Mouse (Mus musculus): Measurements from ENCODE around the gene Insm1. TPM values are rescaled to one million over a fixed set of nuclear protein-coding genes. Genes with fewer than 3 reads are reported as not detected.

Gene Insm1
- polyA plus RNA-seq, 1 experiment, result 9.9 TPM

- no peak overlapping the region for H3K27ac ChIP-seq (ENCODE audit: control insufficient read depth, insufficient read depth, low read length)
- TF ChIP-seq POLR2A (IDR thresholded peaks at IDR 0.05; ENCODE audit: control insufficient read depth, extremely low read depth, insufficient read depth, low read length, poor library complexity) (no peak), CTCF (IDR thresholded peaks at IDR 0.05; ENCODE audit: borderline replicate concordance, control insufficient read depth, extremely low read depth, insufficient read depth, low read length, poor library complexity) (no peak)
- 98% methylated on average over 2 of the region's 2 CpGs for WGBS
- DNase-seq, result no peak
- H3K36me3 ChIP-seq (ENCODE audit: control insufficient read depth, insufficient read depth, low read length), result no peaks in the 10 kb centered on the region; the same call in 1 of the 2 replicates
- H3K27me3 ChIP-seq (ENCODE audit: control insufficient read depth, insufficient read depth, low read length), result no peaks in the 10 kb centered on the region
- H3K4me1 ChIP-seq (replicated peaks; ENCODE audit: control insufficient read depth, insufficient read depth, low read length), result no peaks in the 10 kb centered on the region
- no peak overlapping the region for H3K4me3 ChIP-seq (ENCODE audit: control insufficient read depth, insufficient read depth, low read length)
Measured at GRCm38 (mm10) chr2:146244049-146244448, 22.3 kb downstream of the Insm1 start.

GRCm38 (mm10) chr2:146245401-146245800, 23.7 kb downstream of the Insm1 start:
- Histone ChIP-seq H3K4me1 (replicated peaks; ENCODE audit: control insufficient read depth, insufficient read depth, low read length) (no peaks in the 10 kb centered on the region), H3K27ac (ENCODE audit: control insufficient read depth, insufficient read depth, low read length) (no peak overlapping the region), H3K4me3 (ENCODE audit: control insufficient read depth, insufficient read depth, low read length) (no peak overlapping the region), H3K27me3 (ENCODE audit: control insufficient read depth, insufficient read depth, low read length) (no peaks in the 10 kb centered on the region), H3K36me3 (ENCODE audit: control insufficient read depth, insufficient read depth, low read length) (no peaks in the 10 kb centered on the region; the same call in 1 of the 2 replicates)
- TF ChIP-seq POLR2A (IDR thresholded peaks at IDR 0.05; ENCODE audit: control insufficient read depth, extremely low read depth, insufficient read depth, low read length, poor library complexity), result no peak
- no peak for TF ChIP-seq CTCF (IDR thresholded peaks at IDR 0.05; ENCODE audit: borderline replicate concordance, control insufficient read depth, extremely low read depth, insufficient read depth, low read length, poor library complexity)
- 93% methylated on average over 7 of the region's 7 CpGs for WGBS
- DNase-seq, result no peak

- 95% methylated on average over 4 of the region's 4 CpGs for WGBS
- no peak for DNase-seq
- Histone ChIP-seq H3K4me1 (replicated peaks; ENCODE audit: control insufficient read depth, insufficient read depth, low read length) (no peaks in the 10 kb centered on the region), H3K27ac (ENCODE audit: control insufficient read depth, insufficient read depth, low read length) (no peak overlapping the region), H3K27me3 (ENCODE audit: control insufficient read depth, insufficient read depth, low read length) (no peaks in the 10 kb centered on the region), H3K36me3 (ENCODE audit: control insufficient read depth, insufficient read depth, low read length) (no peaks in the 10 kb centered on the region; the same call in 1 of the 2 replicates), H3K4me3 (ENCODE audit: control insufficient read depth, insufficient read depth, low read length) (no peak overlapping the region)
- TF ChIP-seq POLR2A (IDR thresholded peaks at IDR 0.05; ENCODE audit: control insufficient read depth, extremely low read depth, insufficient read depth, low read length, poor library complexity) (no peak), CTCF (IDR thresholded peaks at IDR 0.05; ENCODE audit: borderline replicate concordance, control insufficient read depth, extremely low read depth, insufficient read depth, low read length, poor library complexity) (no peak)
Measured at GRCm38 (mm10) chr2:146246409-146247075, 24.8 kb downstream of the Insm1 start.

GRCm38 (mm10) chr2:146247576-146247975, 25.9 kb downstream of the Insm1 start:
- no peaks in the 10 kb centered on the region for H3K27me3 ChIP-seq (ENCODE audit: control insufficient read depth, insufficient read depth, low read length)
- TF ChIP-seq POLR2A (IDR thresholded peaks at IDR 0.05; ENCODE audit: control insufficient read depth, extremely low read depth, insufficient read depth, low read length, poor library complexity), result no peak
- no peak for TF ChIP-seq CTCF (IDR thresholded peaks at IDR 0.05; ENCODE audit: borderline replicate concordance, control insufficient read depth, extremely low read depth, insufficient read depth, low read length, poor library complexity)
- 83% methylated on average over 6 of the region's 6 CpGs for WGBS
- no peak overlapping the region for H3K4me3 ChIP-seq (ENCODE audit: control insufficient read depth, insufficient read depth, low read length)
- no peak overlapping the region for H3K27ac ChIP-seq (ENCODE audit: control insufficient read depth, insufficient read depth, low read length)
- H3K4me1 ChIP-seq (replicated peaks; ENCODE audit: control insufficient read depth, insufficient read depth, low read length), result no peaks in the 10 kb centered on the region
- no peak for DNase-seq
- H3K36me3 ChIP-seq (ENCODE audit: control insufficient read depth, insufficient read depth, low read length), result no peaks in the 10 kb centered on the region; the same call in 1 of the 2 replicates

GRCm38 (mm10) chr2:146249033-146249432, 27.3 kb downstream of the Insm1 start:
- H3K27ac ChIP-seq (ENCODE audit: control insufficient read depth, insufficient read depth, low read length), result no peak overlapping the region
- no peaks in the 10 kb centered on the region for H3K4me1 ChIP-seq (replicated peaks; ENCODE audit: control insufficient read depth, insufficient read depth, low read length)
- no peaks in the 10 kb centered on the region for H3K27me3 ChIP-seq (ENCODE audit: control insufficient read depth, insufficient read depth, low read length)
- no peak overlapping the region for H3K4me3 ChIP-seq (ENCODE audit: control insufficient read depth, insufficient read depth, low read length)
- TF ChIP-seq CTCF (IDR thresholded peaks at IDR 0.05; ENCODE audit: borderline replicate concordance, control insufficient read depth, extremely low read depth, insufficient read depth, low read length, poor library complexity) (no peak), POLR2A (IDR thresholded peaks at IDR 0.05; ENCODE audit: control insufficient read depth, extremely low read depth, insufficient read depth, low read length, poor library complexity) (no peak)
- no peaks in the 10 kb centered on the region; the same call in 1 of the 2 replicates for H3K36me3 ChIP-seq (ENCODE audit: control insufficient read depth, insufficient read depth, low read length)
- WGBS, result 97% methylated on average over 7 of the region's 7 CpGs
- DNase-seq, result no peak

- WGBS, result 97% methylated on average over 6 of the region's 6 CpGs
- Histone ChIP-seq H3K27me3 (ENCODE audit: control insufficient read depth, insufficient read depth, low read length) (no peaks in the 10 kb centered on the region), H3K27ac (ENCODE audit: control insufficient read depth, insufficient read depth, low read length) (no peak overlapping the region), H3K36me3 (ENCODE audit: control insufficient read depth, insufficient read depth, low read length) (no peaks in the 10 kb centered on the region), H3K4me1 (replicated peaks; ENCODE audit: control insufficient read depth, insufficient read depth, low read length) (no peaks in the 10 kb centered on the region), H3K4me3 (ENCODE audit: control insufficient read depth, insufficient read depth, low read length) (no peak overlapping the region)
- TF ChIP-seq POLR2A (IDR thresholded peaks at IDR 0.05; ENCODE audit: control insufficient read depth, extremely low read depth, insufficient read depth, low read length, poor library complexity) (no peak), CTCF (IDR thresholded peaks at IDR 0.05; ENCODE audit: borderline replicate concordance, control insufficient read depth, extremely low read depth, insufficient read depth, low read length, poor library complexity) (no peak)
- no peak for DNase-seq
Measured at GRCm38 (mm10) chr2:146250236-146250904, 28.6 kb downstream of the Insm1 start.

Measured in thymus, adult 2 months (tissue).